Mouse (Mus musculus): ENCODE measurements around the gene Kdm2a.
"Not testable (repeated sequence)": the region's sequence is repeated elsewhere in the genome, so short reads cannot be mapped to it uniquely, and the experiment has no call there.

The Kdm2a gene

GRCm38 (mm10) chr19:4417183-4417582 is 19.1 kb upstream of the Kdm2a start:
- peak; percentile 41 for DNase-seq (ENCODE audit: extremely low spot score, low spot score)

- DNase-seq (ENCODE audit: extremely low spot score, low spot score): no peak
Measured at GRCm38 (mm10) chr19:4414631-4415030, 16.5 kb upstream of the Kdm2a start.

- DNase-seq (ENCODE audit: extremely low spot score, low spot score): no peak
Measured at GRCm38 (mm10) chr19:4409062-4409461, 11.0 kb upstream of the Kdm2a start.

- no peak for DNase-seq (ENCODE audit: extremely low spot score, low spot score)
Measured at GRCm38 (mm10) chr19:4404840-4405239, 6.8 kb upstream of the Kdm2a start.

- DNase-seq (ENCODE audit: extremely low spot score, low spot score): no peak
Measured at GRCm38 (mm10) chr19:4398959-4399358, 874 bp upstream of the Kdm2a start.

- no peak for DNase-seq (ENCODE audit: extremely low spot score, low spot score)
Measured at GRCm38 (mm10) chr19:4398630-4398948, 504 bp upstream of the Kdm2a start.

- peak; percentile 99 for DNase-seq (ENCODE audit: extremely low spot score, low spot score)
Measured at GRCm38 (mm10) chr19:4396998-4397797, 887 bp downstream of the Kdm2a start.

GRCm38 (mm10) chr19:4396081-4396997 is 1.7 kb downstream of the Kdm2a start:
- peak; percentile 51 for DNase-seq (ENCODE audit: extremely low spot score, low spot score)

- no peak for DNase-seq (ENCODE audit: extremely low spot score, low spot score)
Measured at GRCm38 (mm10) chr19:4387276-4387675, 10.8 kb downstream of the Kdm2a start.

- DNase-seq (ENCODE audit: extremely low spot score, low spot score): no peak
Measured at GRCm38 (mm10) chr19:4385026-4385425, 13.1 kb downstream of the Kdm2a start.

- no peak for DNase-seq (ENCODE audit: extremely low spot score, low spot score)
Measured at GRCm38 (mm10) chr19:4384322-4384721, 13.8 kb downstream of the Kdm2a start.

GRCm38 (mm10) chr19:4383306-4383705 is 14.8 kb downstream of the Kdm2a start:
- DNase-seq (ENCODE audit: extremely low spot score, low spot score): no peak

- DNase-seq (ENCODE audit: extremely low spot score, low spot score): not testable (repeated sequence)
Measured at GRCm38 (mm10) chr19:4382303-4382702, 15.8 kb downstream of the Kdm2a start.

- DNase-seq (ENCODE audit: extremely low spot score, low spot score): no peak
Measured at GRCm38 (mm10) chr19:4370656-4371055, 27.4 kb downstream of the Kdm2a start.

- DNase-seq (ENCODE audit: extremely low spot score, low spot score): no peak
Measured at GRCm38 (mm10) chr19:4370254-4370653, 27.8 kb downstream of the Kdm2a start.

- no peak for DNase-seq (ENCODE audit: extremely low spot score, low spot score)
Measured at GRCm38 (mm10) chr19:4349455-4349854, 48.6 kb downstream of the Kdm2a start.

- no peak for DNase-seq (ENCODE audit: extremely low spot score, low spot score)
Measured at GRCm38 (mm10) chr19:4346479-4346878, 51.6 kb downstream of the Kdm2a start.

- DNase-seq (ENCODE audit: extremely low spot score, low spot score): no peak
Measured at GRCm38 (mm10) chr19:4338162-4338561, 59.9 kb downstream of the Kdm2a start.

GRCm38 (mm10) chr19:4333791-4334190 is 64.3 kb downstream of the Kdm2a start:
- peak; percentile 89 for DNase-seq (ENCODE audit: extremely low spot score, low spot score)

- no peak for DNase-seq (ENCODE audit: extremely low spot score, low spot score)
Measured at GRCm38 (mm10) chr19:4333100-4333775, 64.8 kb downstream of the Kdm2a start.

GRCm38 (mm10) chr19:4332653-4333052 is 65.4 kb downstream of the Kdm2a start:
- peak; percentile 37 for DNase-seq (ENCODE audit: extremely low spot score, low spot score)

- DNase-seq (ENCODE audit: extremely low spot score, low spot score): no peak
Measured at GRCm38 (mm10) chr19:4331273-4331672, 66.8 kb downstream of the Kdm2a start.
